In genomic region chr4:134245148-134245843, GRCm38 (mm10) we compare ENCODE assay signal across 8 mouse cellular contexts. TPM values are rescaled to one million over a fixed set of nuclear protein-coding genes. Genes with fewer than 3 reads are reported as not detected.
A peak's percentile ranks its signal among the peaks of the same experiment; 100 is the strongest.
DNase-seq lines count a peak whose midpoint lies in the region; ATAC-seq and TF ChIP-seq lines count a peak whose summit lies in the region.

TSS of gene Zfp593 (minus strand) at chr4:134245592.

- H3K4me3 ChIP-seq in C2C12 (ENCODE audit: insufficient read depth, poor library complexity, severe bottlenecking) = peak within 1 kb of the TSS; percentile 60
- peak within 1 kb of the TSS; percentile 83 for H3K4me3 ChIP-seq in erythroblast, embryonic 14.5 days (replicated peaks)
- peak within 1 kb of the TSS; percentile 78 for H3K4me3 ChIP-seq in heart, embryonic 12.5 days
- peak within 1 kb of the TSS; percentile 73 for H3K4me3 ChIP-seq in kidney, postnatal 0 days (replicated peaks; ENCODE audit: low read depth, low read length)
- peak within 1 kb of the TSS; percentile 85 for H3K4me3 ChIP-seq in liver, embryonic 11.5 days (ENCODE audit: low read depth, low read length)
- peak within 1 kb of the TSS; percentile 53 for H3K4me3 ChIP-seq in stomach, embryonic 14.5 days (ENCODE audit: low read depth, low read length)

- H3K79me3 ChIP-seq in C2C12 (ENCODE audit: low read depth) = peaks cover 3% of the 10 kb centered on the region

- peak within 1 kb of the TSS; percentile 85 for H3K9ac ChIP-seq in heart, embryonic 12.5 days
- peak within 1 kb of the TSS; percentile 78 for H3K9ac ChIP-seq in kidney, postnatal 0 days (ENCODE audit: low read depth, low read length)
- H3K9ac ChIP-seq in liver, embryonic 11.5 days (ENCODE audit: low read depth, low read length) = peak within 1 kb of the TSS; percentile 85
- H3K9ac ChIP-seq in stomach, embryonic 14.5 days (replicated peaks; ENCODE audit: low read depth, low read length) = peak within 1 kb of the TSS; percentile 77

- H3K4me1 ChIP-seq in erythroblast, embryonic 14.5 days (ENCODE audit: control insufficient read depth) = peaks cover 29% of the 10 kb centered on the region
- H3K4me1 ChIP-seq in heart, embryonic 12.5 days (replicated peaks) = peaks cover 21% of the 10 kb centered on the region
- H3K4me1 ChIP-seq in kidney, postnatal 0 days (replicated peaks; ENCODE audit: insufficient read depth, low read length) = peaks cover 12% of the 10 kb centered on the region
- H3K4me1 ChIP-seq in liver, embryonic 11.5 days (replicated peaks; ENCODE audit: control insufficient read depth, insufficient read depth, low read length) = peaks cover 22% of the 10 kb centered on the region
- peaks cover 15% of the 10 kb centered on the region for H3K4me1 ChIP-seq in stomach, embryonic 14.5 days (ENCODE audit: control insufficient read depth, insufficient read depth, low read length)

- TF ChIP-seq CTCF in C2C12 (IDR thresholded peaks at IDR 0.05; ENCODE audit: control insufficient read depth, insufficient read depth, insufficient read length) = peak; percentile 68
- TF ChIP-seq CTCF in brain, embryonic 14.5 days (IDR thresholded peaks at IDR 0.05; ENCODE audit: borderline replicate concordance, extremely low read depth, insufficient read depth, insufficient read length) = peak; percentile 90
- peak; percentile 79 for TF ChIP-seq CTCF in kidney, postnatal 0 days (IDR thresholded peaks at IDR 0.05; ENCODE audit: low read depth)

- peak within 1 kb of the TSS; percentile 91 for H3K4me2 ChIP-seq in heart, embryonic 12.5 days
- peak within 1 kb of the TSS; percentile 98 for H3K4me2 ChIP-seq in kidney, postnatal 0 days (ENCODE audit: low read length)
- H3K4me2 ChIP-seq in liver, embryonic 11.5 days = peak within 1 kb of the TSS; percentile 69
- peak within 1 kb of the TSS; percentile 87 for H3K4me2 ChIP-seq in stomach, embryonic 14.5 days (replicated peaks; ENCODE audit: low read depth, low read length)

- peaks cover 12% of the 10 kb centered on the region for H3K79me2 ChIP-seq in C2C12 (ENCODE audit: control insufficient read depth, insufficient read depth)

- no peaks in the 10 kb centered on the region for H3K36me3 ChIP-seq in C2C12 (ENCODE audit: control insufficient read depth, insufficient read depth)
- H3K36me3 ChIP-seq in erythroblast, embryonic 14.5 days (ENCODE audit: control insufficient read depth) = peaks cover 7% of the 10 kb centered on the region
- no peaks in the 10 kb centered on the region for H3K36me3 ChIP-seq in heart, embryonic 12.5 days
- no peaks in the 10 kb centered on the region for H3K36me3 ChIP-seq in kidney, postnatal 0 days (ENCODE audit: insufficient read depth, low read length)
- H3K36me3 ChIP-seq in liver, embryonic 11.5 days (ENCODE audit: control insufficient read depth, insufficient read depth, low read length) = no peaks in the 10 kb centered on the region
- no peaks in the 10 kb centered on the region for H3K36me3 ChIP-seq in stomach, embryonic 14.5 days (ENCODE audit: control insufficient read depth, insufficient read depth, low read length)

- peak; percentile 95 for DNase-seq in brain, embryonic 14.5 days (ENCODE audit: low read depth)
- DNase-seq in kidney, postnatal 0 days (ENCODE audit: low spot score) = peak; percentile 95
- DNase-seq in liver, embryonic 11.5 days (ENCODE audit: low spot score) = peak; percentile 96
- peak; percentile 96 for DNase-seq in naive thymus-derived CD4-positive, alpha-beta T cell, adult 2 months (ENCODE audit: low read depth)

- under 1% methylated on average over 60 of the region's 60 CpGs for WGBS in heart, embryonic 12.5 days
- WGBS in kidney, postnatal 0 days = under 1% methylated on average over 60 of the region's 60 CpGs
- under 1% methylated on average over 60 of the region's 60 CpGs for WGBS in liver, embryonic 11.5 days
- under 1% methylated on average over 60 of the region's 60 CpGs for WGBS in stomach, embryonic 14.5 days

- H3K9me3 ChIP-seq in erythroblast, embryonic 14.5 days (ENCODE audit: control insufficient read depth, low read length) = no peaks in the 10 kb centered on the region
- H3K9me3 ChIP-seq in heart, embryonic 12.5 days (replicated peaks) = no peaks in the 10 kb centered on the region
- no peaks in the 10 kb centered on the region for H3K9me3 ChIP-seq in kidney, postnatal 0 days (replicated peaks; ENCODE audit: low read length)
- no peaks in the 10 kb centered on the region for H3K9me3 ChIP-seq in liver, embryonic 11.5 days (ENCODE audit: control insufficient read depth, low read length)
- H3K9me3 ChIP-seq in stomach, embryonic 14.5 days (ENCODE audit: control insufficient read depth, low read depth, low read length) = no peaks in the 10 kb centered on the region

- ATAC-seq in heart, embryonic 12.5 days (ENCODE audit: insufficient number of reproducible peaks, low FRiP score) = peak; percentile 85
- ATAC-seq in kidney, postnatal 0 days (replicated peaks; ENCODE audit: low FRiP score, low read depth) = peak; percentile 70
- ATAC-seq in liver, embryonic 11.5 days (replicated peaks; ENCODE audit: low FRiP score) = peak; percentile 75
- peak; percentile 74 for ATAC-seq in stomach, embryonic 14.5 days (ENCODE audit: insufficient number of reproducible peaks, insufficient read depth, low FRiP score, low read depth)

- TF ChIP-seq POLR2A in brain, embryonic 14.5 days (IDR thresholded peaks at IDR 0.05; ENCODE audit: borderline replicate concordance, extremely low read depth, insufficient read depth, insufficient read length, poor library complexity, severe bottlenecking) = 0 out of 2 replicates have a peak, but pooled peaks have one; percentile 24

- H3K27ac ChIP-seq in heart, embryonic 12.5 days (ENCODE audit: poor library complexity, severe bottlenecking) = no peak within 1 kb of the TSS
- no peak within 1 kb of the TSS for H3K27ac ChIP-seq in kidney, postnatal 0 days
- H3K27ac ChIP-seq in liver, embryonic 11.5 days (ENCODE audit: low read depth, low read length) = no peak within 1 kb of the TSS
- no peak within 1 kb of the TSS for H3K27ac ChIP-seq in stomach, embryonic 14.5 days (ENCODE audit: low read length)

- H3K27me3 ChIP-seq in C2C12 (ENCODE audit: control insufficient read depth, insufficient read depth, insufficient read length) = peaks cover 26% of the 10 kb centered on the region
- H3K27me3 ChIP-seq in erythroblast, embryonic 14.5 days (ENCODE audit: control insufficient read depth) = peaks cover 43% of the 10 kb centered on the region
- peaks cover 33% of the 10 kb centered on the region for H3K27me3 ChIP-seq in heart, embryonic 12.5 days (replicated peaks)
- H3K27me3 ChIP-seq in kidney, postnatal 0 days (ENCODE audit: insufficient read depth, low read length) = no peaks in the 10 kb centered on the region
- peaks cover 42% of the 10 kb centered on the region for H3K27me3 ChIP-seq in liver, embryonic 11.5 days (replicated peaks; ENCODE audit: control insufficient read depth, insufficient read depth, low read length)
- H3K27me3 ChIP-seq in stomach, embryonic 14.5 days (ENCODE audit: control insufficient read depth, insufficient read depth, low read length) = 0 out of 2 replicates have a peak, but pooled peaks cover 7% of the 10 kb centered on the region

- H3ac ChIP-seq in C2C12 (ENCODE audit: control insufficient read depth, insufficient read length, low read depth) = peak within 1 kb of the TSS; percentile 89

TF ChIP-seq in C2C12, 6 proteins besides CTCF, POLR2A, EP300 and RAD21:
- no peak for TF ChIP-seq CEBPB (IDR thresholded peaks at IDR 0.05; ENCODE audit: low read depth)
- TF ChIP-seq MYOD1 (IDR thresholded peaks at IDR 0.05; ENCODE audit: control insufficient read depth, insufficient read length, low read depth) = no peak
- TF ChIP-seq MAX (IDR thresholded peaks at IDR 0.05) = peak; percentile 80
- no peak for TF ChIP-seq FOSL1 (IDR thresholded peaks at IDR 0.05; ENCODE audit: insufficient read depth, low read length, poor library complexity, severe bottlenecking)
- no peak for TF ChIP-seq MYOG (IDR thresholded peaks at IDR 0.05; ENCODE audit: control insufficient read depth, extremely low read depth, insufficient read length)
- peak; percentile 20 for TF ChIP-seq USF1 (IDR thresholded peaks at IDR 0.05; ENCODE audit: low read depth)
TF ChIP-seq in C2C12: peak in this region for 2.

RNA-seq across cellular contexts. Expression of gene Zfp593, which starts in this region (rescaled TPM):
- 20.4 TPM for polyA plus RNA-seq in C2C12 (2012; fragmentation: generic; extraction: Trizol)
- polyA plus RNA-seq in brain, embryonic 14.5 days (2012; rRNA removed) = 14.5 and 19.0 TPM in 2 replicates
- 1.3 TPM in 2 replicates for polyA plus RNA-seq in erythroblast, embryonic 14.5 days (2012)
- 11.2 and 12.3 TPM in 2 replicates for polyA plus RNA-seq in heart, embryonic 12.5 days (2016; fragmentation: Nextera tagmentation; extraction: Ambion mirVana)
- polyA plus RNA-seq in kidney, postnatal 0 days (2015; fragmentation: Nextera tagmentation; extraction: Ambion mirVana) = 14.0 and 16.3 TPM in 2 replicates
- 17.6 and 22.4 TPM in 2 replicates for polyA plus RNA-seq in liver, embryonic 11.5 days (2014; fragmentation: Nextera tagmentation; extraction: Ambion mirVana)
- 14.8 and 16.5 TPM in 2 replicates for polyA plus RNA-seq in stomach, embryonic 14.5 days (2014; fragmentation: Nextera tagmentation; extraction: Ambion mirVana)
